Mouse (Mus musculus): ENCODE data around the gene Ifi206. TPM values are rescaled to one million over a fixed set of nuclear protein-coding genes. Genes with fewer than 3 reads are reported as not detected.

Gene Ifi206
- polyA plus RNA-seq (2014; fragmentation: Illumina TruSeq; extraction: RNeasy Lipid Tissue Mini Kit (QIAGEN cat#74804); ENCODE audit: low read depth, low replicate concordance): 1.1 TPM

GRCm38 (mm10) chr1:173490812-173491480 is at the start of gene Ifi206:
TSS of gene Ifi206 (minus strand) at chr1:173491041.

DNA sequence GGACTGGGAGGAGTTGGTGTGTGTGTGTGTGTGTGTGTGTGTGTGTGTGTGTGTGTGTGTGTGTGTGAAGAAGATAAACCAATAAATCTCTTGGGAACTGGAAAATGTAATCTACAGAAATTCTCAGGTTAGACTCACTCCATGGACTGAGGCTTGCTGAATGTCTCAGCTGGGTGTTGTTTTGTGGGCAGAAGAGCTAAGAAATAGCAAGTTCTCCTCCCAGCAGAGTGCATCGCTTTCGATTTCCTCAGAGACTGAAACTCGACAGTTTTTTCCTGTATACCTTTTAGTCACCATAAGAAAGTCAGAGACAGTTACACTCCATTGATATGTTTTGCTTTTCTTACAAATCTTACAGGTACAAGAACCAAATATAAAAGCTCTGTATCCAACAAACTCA is 45.0 kb upstream of the Ifi206 start, which contains the start of gene Ifi214:
Gene Ifi214, minus strand, starts transcription at position 167 of the 400 bp plus-strand sequence.

Other genes with a start within 250 kb of the Ifi206 start
- gene Olfr418, start 225.0 kb downstream of the Ifi206 start, polyA plus RNA-seq (2014; fragmentation: Illumina TruSeq; extraction: RNeasy Lipid Tissue Mini Kit (QIAGEN cat#74804); ENCODE audit: low read depth, low replicate concordance): not detected
- gene Mptx2, start 213.3 kb downstream of the Ifi206 start, polyA plus RNA-seq (2014; fragmentation: Illumina TruSeq; extraction: RNeasy Lipid Tissue Mini Kit (QIAGEN cat#74804); ENCODE audit: low read depth, low replicate concordance): not detected
- not detected for gene Ackr1, start 157.3 kb downstream of the Ifi206 start, polyA plus RNA-seq (2014; fragmentation: Illumina TruSeq; extraction: RNeasy Lipid Tissue Mini Kit (QIAGEN cat#74804); ENCODE audit: low read depth, low replicate concordance)
- 0.94 TPM for gene Aim2, start 140.2 kb downstream of the Ifi206 start, polyA plus RNA-seq (2014; fragmentation: Illumina TruSeq; extraction: RNeasy Lipid Tissue Mini Kit (QIAGEN cat#74804); ENCODE audit: low read depth, low replicate concordance)
- gene Cadm3, start 123.3 kb downstream of the Ifi206 start, polyA plus RNA-seq (2014; fragmentation: Illumina TruSeq; extraction: RNeasy Lipid Tissue Mini Kit (QIAGEN cat#74804); ENCODE audit: low read depth, low replicate concordance): 1.4 TPM
- gene Ifi214, start 44.9 kb upstream of the Ifi206 start, polyA plus RNA-seq (2014; fragmentation: Illumina TruSeq; extraction: RNeasy Lipid Tissue Mini Kit (QIAGEN cat#74804); ENCODE audit: low read depth, low replicate concordance): not detected
- gene Ifi213, start 108.2 kb upstream of the Ifi206 start, polyA plus RNA-seq (2014; fragmentation: Illumina TruSeq; extraction: RNeasy Lipid Tissue Mini Kit (QIAGEN cat#74804); ENCODE audit: low read depth, low replicate concordance): 1.0 TPM
- 0.58 TPM for gene Ifi209, start 139.9 kb upstream of the Ifi206 start, polyA plus RNA-seq (2014; fragmentation: Illumina TruSeq; extraction: RNeasy Lipid Tissue Mini Kit (QIAGEN cat#74804); ENCODE audit: low read depth, low replicate concordance)
- 2.1 TPM for gene Ifi208, start 182.6 kb upstream of the Ifi206 start, polyA plus RNA-seq (2014; fragmentation: Illumina TruSeq; extraction: RNeasy Lipid Tissue Mini Kit (QIAGEN cat#74804); ENCODE audit: low read depth, low replicate concordance)

All from heart, adult 10 weeks (tissue).